Mouse (Mus musculus) MN1 (cell line): ENCODE measurements around the gene Tagln.

Experiments
- DNase-seq: peaks from one replicate; pipeline ENCODE4 v3.0.0-alpha.2; 2016; ENCODE audit warnings: low spot score

Tagln gene

DNA sequence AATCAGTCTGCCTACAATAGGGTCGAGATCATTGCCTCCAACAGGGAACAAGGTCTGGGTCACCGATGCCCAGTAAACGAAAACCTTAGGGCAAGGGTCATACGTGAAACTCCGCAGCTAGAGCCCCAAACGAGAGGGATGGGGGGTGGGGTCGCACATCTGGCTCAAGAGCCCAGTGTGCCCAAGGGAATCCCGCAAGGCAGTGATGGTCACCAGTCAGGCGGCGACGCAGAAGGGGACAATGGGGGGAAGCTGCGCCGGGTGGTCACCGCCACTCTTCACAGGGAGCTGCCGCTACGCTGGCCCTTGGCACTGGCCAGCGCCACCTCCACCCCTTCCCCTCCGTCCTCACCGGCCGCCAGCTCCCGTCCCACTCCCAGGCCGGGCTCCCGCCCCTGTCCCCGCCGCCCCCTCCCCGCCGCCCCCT lies 30.0 kb downstream of the Tagln start:
- peak; percentile 41 for DNase-seq

DNA sequence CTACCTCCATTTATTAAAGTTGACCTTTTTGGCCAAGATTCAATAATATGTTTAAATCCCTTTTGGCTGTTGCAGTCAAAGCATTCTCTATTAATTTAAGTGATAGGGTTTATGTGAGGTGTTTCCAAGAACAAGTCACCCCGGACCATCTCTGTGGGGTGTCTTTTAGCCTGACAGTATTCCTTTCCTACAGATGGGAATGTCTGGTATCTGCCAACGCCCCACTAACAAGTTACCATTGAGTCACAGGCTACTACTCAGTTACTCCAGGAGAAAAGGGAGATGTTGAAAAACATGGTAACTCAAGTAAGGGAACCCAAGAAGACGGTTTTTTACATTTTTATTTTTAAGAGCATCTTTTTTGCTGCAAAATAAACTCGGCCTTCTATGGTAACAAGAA lies 30.7 kb downstream of the Tagln start:
- DNase-seq, result no peak

DNA sequence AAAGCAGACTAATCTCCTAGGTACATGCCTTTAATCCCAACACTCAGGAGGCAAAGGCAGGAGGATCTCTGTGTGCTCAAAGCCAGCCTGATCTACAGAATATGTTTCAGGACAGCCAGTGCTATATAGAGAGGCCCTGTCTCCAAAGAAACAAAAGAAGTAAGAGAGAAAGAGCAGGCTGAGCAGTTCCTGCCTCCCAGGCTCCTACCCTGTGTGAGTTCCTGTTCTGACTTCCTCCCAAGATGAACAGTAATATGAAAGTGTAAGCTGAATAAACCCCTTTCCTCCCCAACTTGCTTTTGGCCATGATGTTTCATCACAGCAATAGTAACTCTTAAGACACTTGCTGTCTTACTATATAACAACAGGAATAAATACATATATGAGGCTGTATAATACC lies 42.2 kb downstream of the Tagln start:
- no peak for DNase-seq
